Mouse (Mus musculus) cerebellum, adult 2 months (tissue): ENCODE results near the gene Gm21915.

Source experiments
- CTCF ChIP-seq: fragments of 200-500 bp; IDR thresholded peaks from 2 replicates; pipeline ENCODE4 v1.5.1; 2011; ENCODE audit warnings: low read depth, mild to moderate bottlenecking, control low read depth, low read length, moderate library complexity, borderline replicate concordance; ENCODE audit not compliant: insufficient read depth
- POLR2A ChIP-seq: fragments of 200-500 bp; IDR thresholded peaks from 2 replicates; pipeline ENCODE4 v1.6.1; 2011; ENCODE audit warnings: low read length, control low read depth, borderline replicate concordance; ENCODE audit not compliant: insufficient read depth

GRCm38 (mm10) chr9:40639536-40640187 lies 30.8 kb upstream of the Gm21915 start:
- TF ChIP-seq POLR2A (no peak), CTCF (no peak)
